Mouse (Mus musculus) testis, adult 2 months (tissue): Measurements from ENCODE around the gene Mafb. TPM values are rescaled to one million over a fixed set of nuclear protein-coding genes. Genes with fewer than 3 reads are reported as not detected.
A peak's percentile ranks its signal among the peaks of the same experiment; 100 is the strongest.

ENCODE experiments used
- H3K27ac ChIP-seq: fragments of 200-500 bp; 2 replicates; pipeline ENCODE4 v1.5.1; 2012; ENCODE audit warnings: low read depth, low read length; ENCODE audit not compliant: control insufficient read depth, insufficient read depth
- H3K27me3 ChIP-seq: fragments of 200-500 bp; 2 replicates; pipeline ENCODE4 v1.6.1; 2012; ENCODE audit warnings: mild to moderate bottlenecking, low read length, moderate library complexity; ENCODE audit not compliant: control insufficient read depth, insufficient read depth
- H3K36me3 ChIP-seq: fragments of 200-500 bp; 2 replicates; pipeline ENCODE4 v1.6.1; 2012; ENCODE audit warnings: mild to moderate bottlenecking, low read length; ENCODE audit not compliant: control insufficient read depth, insufficient read depth
- H3K4me1 ChIP-seq: fragments of 200-500 bp; 2 replicates; pipeline ENCODE4 v1.6.1; 2012; ENCODE audit warnings: low read length; ENCODE audit not compliant: control insufficient read depth, insufficient read depth
- H3K4me3 ChIP-seq: fragments of 200-500 bp; 2 replicates; pipeline ENCODE4 v1.5.1; 2012; ENCODE audit warnings: low read depth, mild to moderate bottlenecking, low read length, moderate library complexity, mixed read lengths; ENCODE audit not compliant: control insufficient read depth
- CTCF ChIP-seq: fragments of 200-500 bp; IDR thresholded peaks from 2 replicates; pipeline ENCODE4 v1.5.1; 2012; ENCODE audit warnings: low read depth, mild to moderate bottlenecking, inconsistent platforms, low read length, moderate library complexity; ENCODE audit not compliant: control insufficient read depth, insufficient read depth, insufficient replicate concordance
- POLR2A ChIP-seq: fragments of 200-500 bp; IDR thresholded peaks from 2 replicates; pipeline ENCODE4 v1.6.1; 2012; ENCODE audit warnings: low read depth, mild to moderate bottlenecking, inconsistent platforms, low read length, moderate library complexity; ENCODE audit not compliant: control insufficient read depth
- polyA plus RNA-seq: library from polyadenylated mRNA; depleted of rRNA; stranded (reverse); fragments of >200 nt; gene quantifications from 2 replicates; pipeline ENCODE4 v1.2.3, GENCODE M21; 2012

The Mafb gene
- polyA plus RNA-seq, 1 experiment = 3.5 TPM

GRCm38 (mm10) chr2:160363201-160363600, 3.7 kb downstream of the Mafb start:
- H3K27me3 ChIP-seq = no peaks in the 10 kb centered on the region; the same call in 1 of the 2 replicates
- no peaks in the 10 kb centered on the region for H3K36me3 ChIP-seq
- H3K4me3 ChIP-seq = no peak overlapping the region
- peaks cover 8% of the 10 kb centered on the region for H3K4me1 ChIP-seq
- no peak overlapping the region for H3K27ac ChIP-seq
- TF ChIP-seq POLR2A = no peak
- no peak for TF ChIP-seq CTCF

DNA sequence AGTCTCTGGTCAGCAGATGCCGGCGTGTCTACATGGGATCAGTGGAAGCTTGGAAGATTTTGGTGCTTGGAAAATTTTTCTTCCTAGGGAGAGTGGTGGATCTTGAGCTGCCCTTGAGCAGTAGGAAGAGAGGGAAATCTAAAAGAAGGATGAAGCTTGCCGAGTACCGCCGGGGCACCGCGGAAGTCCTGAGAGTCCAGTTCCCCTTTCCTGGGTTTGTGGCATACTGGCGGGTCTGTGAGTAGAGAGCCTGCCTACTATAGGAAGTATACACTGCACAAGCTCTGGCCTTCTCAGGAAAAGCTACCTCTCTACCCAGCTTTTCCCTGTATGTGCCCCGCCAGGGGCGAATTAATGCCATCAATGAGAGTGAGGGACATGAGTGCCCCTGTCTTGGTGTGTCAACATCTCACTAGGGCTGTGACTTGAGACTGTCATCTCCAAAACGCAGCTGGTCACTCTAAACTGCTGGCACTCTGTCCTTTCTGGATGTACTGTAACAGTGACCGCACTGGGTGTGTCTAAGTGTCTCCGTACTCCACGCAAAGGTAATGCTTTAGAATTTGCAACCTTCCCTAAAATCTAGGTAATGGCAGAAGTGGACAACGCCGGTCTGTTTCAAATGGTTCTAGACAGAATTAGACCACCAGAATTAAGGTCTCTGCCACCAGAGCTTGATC, 5.3 kb downstream of the Mafb start:
- Histone ChIP-seq H3K4me1 (peaks cover 7% of the 10 kb centered on the region), H3K4me3 (no peak overlapping the region), H3K36me3 (no peaks in the 10 kb centered on the region), H3K27me3 (no peaks in the 10 kb centered on the region; the same call in 1 of the 2 replicates), H3K27ac (no peak overlapping the region)
- no peak for TF ChIP-seq CTCF
- TF ChIP-seq POLR2A = no peak

- Histone ChIP-seq H3K36me3 (no peaks in the 10 kb centered on the region), H3K4me3 (no peak overlapping the region), H3K27me3 (no peaks in the 10 kb centered on the region; the same call in 1 of the 2 replicates), H3K27ac (no peak overlapping the region), H3K4me1 (no peaks in the 10 kb centered on the region)
- no peak for TF ChIP-seq POLR2A
- TF ChIP-seq CTCF = no peak
Observed at GRCm38 (mm10) chr2:160360234-160360874, 6.5 kb downstream of the Mafb start.

- H3K4me3 ChIP-seq = no peak overlapping the region
- H3K36me3 ChIP-seq = no peaks in the 10 kb centered on the region
- TF ChIP-seq POLR2A (no peak), CTCF (no peak)
- H3K27me3 ChIP-seq = no peaks in the 10 kb centered on the region
- H3K27ac ChIP-seq = no peak overlapping the region
- no peaks in the 10 kb centered on the region for H3K4me1 ChIP-seq
Observed at GRCm38 (mm10) chr2:160358896-160359295, 8.0 kb downstream of the Mafb start.

GRCm38 (mm10) chr2:160357442-160357841, 9.4 kb downstream of the Mafb start:
- no peaks in the 10 kb centered on the region for H3K27me3 ChIP-seq
- no peaks in the 10 kb centered on the region for H3K36me3 ChIP-seq
- H3K4me1 ChIP-seq = no peaks in the 10 kb centered on the region
- no peak for TF ChIP-seq CTCF
- H3K4me3 ChIP-seq = no peak overlapping the region
- H3K27ac ChIP-seq = no peak overlapping the region

DNA sequence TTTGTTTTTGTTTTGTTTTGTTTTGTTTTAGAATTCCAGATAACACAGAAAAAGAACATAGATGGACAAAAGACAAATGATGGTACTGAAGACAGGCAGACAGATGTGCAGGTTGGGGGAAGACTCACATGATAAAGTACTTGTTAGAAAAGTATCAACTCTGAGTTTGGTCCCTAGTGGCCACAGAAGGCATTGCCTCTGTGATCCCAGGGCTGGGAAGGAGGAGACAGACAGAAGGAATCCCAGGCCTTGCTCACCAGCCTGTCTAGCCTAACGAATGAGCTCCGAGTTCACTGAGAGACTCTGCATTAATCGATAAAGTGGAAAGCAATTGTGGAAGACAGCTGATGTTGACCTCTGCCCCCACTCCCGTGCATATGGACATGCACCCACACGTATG, 10.7 kb downstream of the Mafb start:
- Histone ChIP-seq H3K4me1 (peaks cover 2% of the 10 kb centered on the region; the same call in 1 of the 2 replicates), H3K36me3 (no peaks in the 10 kb centered on the region), H3K27me3 (no peaks in the 10 kb centered on the region), H3K4me3 (no peak overlapping the region), H3K27ac (no peak overlapping the region)
- no peak for TF ChIP-seq POLR2A
- TF ChIP-seq CTCF = peak; percentile 29; the same call in 1 of the 2 replicates

- no peak for TF ChIP-seq POLR2A
- no peak for TF ChIP-seq CTCF
- Histone ChIP-seq H3K4me1 (peaks cover 2% of the 10 kb centered on the region; the same call in 1 of the 2 replicates), H3K36me3 (no peaks in the 10 kb centered on the region)
Observed at GRCm38 (mm10) chr2:160354319-160354718, 12.5 kb downstream of the Mafb start.

More at GRCm38 (mm10) chr2:160354319-160354718, 12.5 kb downstream of the Mafb start:
- no peaks in the 10 kb centered on the region for H3K27me3 ChIP-seq
- no peak overlapping the region for H3K4me3 ChIP-seq
- no peak overlapping the region for H3K27ac ChIP-seq
